9 mouse cellular contexts compared by ENCODE assay signal in genomic region chr13:94608420-94608831, GRCm38 (mm10).
DNase-seq lines count a peak whose midpoint lies in the region; ATAC-seq and TF ChIP-seq lines count a peak whose summit lies in the region.
"Had no signal": no experiment of that assay in that cellular context is flagged by ENCODE, and none has a peak within 500 bp of the region (broad histone marks: within the 10 kb centered on the region; RNA-seq: fewer than 3 reads in every experiment).

No protein-coding gene starts in this region.

- H3K9ac ChIP-seq in hindbrain, embryonic 12.5 days: no peak overlapping the region
- H3K9ac ChIP-seq in midbrain, embryonic 15.5 days: no peak overlapping the region
- no peak overlapping the region for H3K9ac ChIP-seq in lung, postnatal 0 days (replicated peaks; ENCODE audit: low read depth)

- peaks cover 6% of the 10 kb centered on the region; the same call in 1 of the 2 replicates for H3K4me1 ChIP-seq in hindbrain, embryonic 12.5 days
- H3K4me1 ChIP-seq in midbrain, embryonic 15.5 days: peaks cover 10% of the 10 kb centered on the region; the same call in 1 of the 2 replicates
- no peaks in the 10 kb centered on the region for H3K4me1 ChIP-seq in lung, postnatal 0 days (ENCODE audit: insufficient read depth, low read depth, low read length)

- H3K36me3 ChIP-seq in hindbrain, embryonic 12.5 days: no peaks in the 10 kb centered on the region
- no peaks in the 10 kb centered on the region for H3K36me3 ChIP-seq in midbrain, embryonic 15.5 days (replicated peaks)
- H3K36me3 ChIP-seq in lung, postnatal 0 days (ENCODE audit: insufficient read depth, low read length): no peaks in the 10 kb centered on the region

- H3K4me2 ChIP-seq in hindbrain, embryonic 12.5 days (replicated peaks): no peak overlapping the region
- H3K4me2 ChIP-seq in midbrain, embryonic 15.5 days: no peak overlapping the region
- no peak overlapping the region for H3K4me2 ChIP-seq in lung, postnatal 0 days (replicated peaks; ENCODE audit: low read depth, low read length)

- H3K4me3 ChIP-seq in hindbrain, embryonic 12.5 days: no peak overlapping the region
- H3K4me3 ChIP-seq in midbrain, embryonic 15.5 days: no peak overlapping the region
- no peak overlapping the region for H3K4me3 ChIP-seq in lung, postnatal 0 days (ENCODE audit: low read depth, low read length)

- H3K27me3 ChIP-seq in hindbrain, embryonic 12.5 days: peaks cover 65% of the 10 kb centered on the region
- H3K27me3 ChIP-seq in midbrain, embryonic 15.5 days (replicated peaks): peaks cover 72% of the 10 kb centered on the region
- H3K27me3 ChIP-seq in lung, postnatal 0 days (replicated peaks; ENCODE audit: insufficient read depth, low read length): no peaks in the 10 kb centered on the region

- 0 out of 2 replicates have a peak overlapping the region, but pooled peaks have one; percentile 3 for H3K27ac ChIP-seq in hindbrain, embryonic 12.5 days
- H3K27ac ChIP-seq in midbrain, embryonic 15.5 days: no peak overlapping the region
- no peak overlapping the region for H3K27ac ChIP-seq in lung, postnatal 0 days (ENCODE audit: low read length)

- DNase-seq in MN1 (ENCODE audit: low spot score): peak; percentile 76
- DNase-seq in embryo, embryonic 10 days (ENCODE audit: low spot score): peak; percentile 71
- DNase-seq in layer of hippocampus, postnatal 10 days (ENCODE audit: low spot score in 2 of 2): no peak
- no peak for DNase-seq in gastrocnemius, postnatal 25 days
- DNase-seq in lung, postnatal 0 days (ENCODE audit: low spot score): no peak
- DNase-seq: lung, postnatal 4 days; thymus, postnatal 14 days had no signal

- TF ChIP-seq EP300 in lung, postnatal 0 days (IDR thresholded peaks at IDR 0.05): no peak

- peak; percentile 80; the same call in 1 of the 2 replicates for ATAC-seq in hindbrain, embryonic 12.5 days (ENCODE audit: low FRiP score)
- ATAC-seq in midbrain, embryonic 15.5 days (replicated peaks): peak; percentile 75
- ATAC-seq in lung, postnatal 0 days: no peak

- TF ChIP-seq CTCF in lung, postnatal 0 days (IDR thresholded peaks at IDR 0.05): no peak

- no peaks in the 10 kb centered on the region for H3K9me3 ChIP-seq in hindbrain, embryonic 12.5 days (replicated peaks)
- H3K9me3 ChIP-seq in midbrain, embryonic 15.5 days: no peaks in the 10 kb centered on the region
- no peaks in the 10 kb centered on the region for H3K9me3 ChIP-seq in lung, postnatal 0 days (ENCODE audit: low read length)

- 8% methylated on average over 11 of the region's 11 CpGs for WGBS in hindbrain, embryonic 12.5 days
- WGBS in midbrain, embryonic 15.5 days: 10% methylated on average over 11 of the region's 11 CpGs
- 23% methylated on average over 11 of the region's 11 CpGs for WGBS in lung, postnatal 0 days

Comparison
In these comparisons a context has a peak if more than half of its experiments do, and no peak if none do; other contexts are left out.
1. DNase-seq: peak in MN1 (single experiment) and embryo, embryonic 10 days (single experiment); none in layer of hippocampus, postnatal 10 days (0 of 2), gastrocnemius, postnatal 25 days (single experiment) and lung, postnatal 0 days (single experiment).